Mouse (Mus musculus) forebrain, embryonic 15.5 days (tissue): ENCODE results near the gene Ccdc47. TPM values are rescaled to one million over a fixed set of nuclear protein-coding genes. Genes with fewer than 3 reads are reported as not detected.

Experiments
- ATAC-seq: fragments of 200-750 bp; cut with Nextera tagmentation; replicated peaks from 2 replicates; pipeline ENCODE4 v1.8.0; 2017; ENCODE audit warnings: mild to moderate bottlenecking, moderate TSS enrichment, moderate library complexity
- H3K27ac ChIP-seq: fragments of 300-500 bp; sonication (generic); replicated peaks from 2 replicates; pipeline ENCODE4 v1.5.1; 2015; ENCODE audit warnings: mild to moderate bottlenecking, inconsistent platforms
- H3K27me3 ChIP-seq: fragments of 300-500 bp; sonication (generic); 2 replicates; pipeline ENCODE4 v1.6.1; 2015; ENCODE audit warnings: inconsistent platforms
- H3K36me3 ChIP-seq: fragments of 300-500 bp; sonication (generic); 2 replicates; pipeline ENCODE4 v1.6.1; 2015; ENCODE audit warnings: mild to moderate bottlenecking, inconsistent platforms
- H3K4me1 ChIP-seq: fragments of 300-500 bp; sonication (generic); 2 replicates; pipeline ENCODE4 v1.6.1; 2015; ENCODE audit warnings: inconsistent platforms
- H3K4me2 ChIP-seq: fragments of 300-500 bp; sonication (generic); replicated peaks from 2 replicates; pipeline ENCODE4 v1.6.1; 2015; ENCODE audit warnings: mild to moderate bottlenecking, inconsistent platforms
- H3K4me3 ChIP-seq: fragments of 300-500 bp; sonication (generic); 2 replicates; pipeline ENCODE4 v1.5.1; 2015; ENCODE audit warnings: mild to moderate bottlenecking, inconsistent platforms
- H3K9ac ChIP-seq: fragments of 300-500 bp; sonication (generic); replicated peaks from 2 replicates; pipeline ENCODE4 v1.6.1; 2015; ENCODE audit warnings: mild to moderate bottlenecking, inconsistent platforms
- H3K9me3 ChIP-seq: fragments of 300-500 bp; sonication (generic); 2 replicates; pipeline ENCODE4 v1.6.1; 2016; ENCODE audit warnings: inconsistent platforms
- WGBS: fragments of 180-500 bp; shearing (Covaris S2); methylation state at CpG from one replicate; pipeline ENCODE4 v1.1.7; 2015; ENCODE audit warnings: mixed read lengths; 5-methylcytosine and 5-hydroxymethylcytosine counted together
- polyA plus RNA-seq: library from polyadenylated mRNA; unstranded; fragments of >200 nt; fragmentation: Nextera tagmentation; extraction: Ambion mirVana; gene quantifications from 2 replicates; pipeline ENCODE4 v1.2.1, GENCODE M21; 2015

The Ccdc47 gene
- polyA plus RNA-seq, 1 experiment from 2014 or later, result 97.6 TPM

DNA sequence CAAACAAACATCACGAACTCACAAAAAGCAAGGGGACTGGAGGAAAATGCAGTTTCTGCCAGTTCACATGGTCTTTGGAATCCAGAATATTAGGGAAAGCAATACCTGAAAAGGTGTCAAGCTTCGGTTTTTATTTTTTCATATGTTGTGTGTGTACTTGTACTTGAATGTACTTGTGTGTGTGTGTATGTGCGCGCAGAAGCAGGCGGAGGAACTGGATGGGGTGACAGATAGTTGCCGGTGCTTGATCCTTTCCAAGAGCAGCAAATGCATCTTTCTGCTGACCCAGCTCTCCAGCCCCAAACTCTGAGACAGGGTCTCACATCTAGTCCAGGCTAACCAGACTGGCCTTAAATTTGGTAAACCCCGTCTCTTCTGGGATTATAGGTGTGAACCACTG, 21.3 kb downstream of the Ccdc47 start:
- no peak for ATAC-seq
- Histone ChIP-seq H3K4me1 (peaks cover 13% of the 10 kb centered on the region), H3K4me2 (no peak overlapping the region), H3K9ac (no peak overlapping the region), H3K4me3 (no peak overlapping the region), H3K27me3 (no peaks in the 10 kb centered on the region), H3K9me3 (no peaks in the 10 kb centered on the region), H3K27ac (no peak overlapping the region), H3K36me3 (peaks cover 30% of the 10 kb centered on the region)
- WGBS, result 93% methylated on average over 7 of the region's 7 CpGs

DNA sequence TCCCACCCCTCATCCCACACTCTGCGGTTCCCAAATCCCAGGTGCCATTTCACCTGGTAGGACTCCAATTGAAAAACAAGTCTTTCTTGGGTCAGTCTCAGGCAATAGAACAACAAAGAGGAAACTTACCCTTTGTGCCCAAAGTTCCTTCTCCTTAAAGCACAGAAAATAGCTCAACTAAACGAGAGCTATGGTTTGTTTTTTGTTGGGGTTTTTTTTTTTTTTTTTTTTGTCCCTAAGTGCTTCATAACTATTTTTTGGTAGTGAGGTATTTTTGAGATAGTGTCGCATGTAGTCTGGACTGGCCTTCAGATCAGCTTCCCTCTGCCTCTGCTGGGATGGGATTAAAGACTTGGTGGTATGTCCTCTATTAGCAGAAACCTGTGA, 22.0 kb downstream of the Ccdc47 start:
- no peaks in the 10 kb centered on the region for H3K9me3 ChIP-seq
- H3K4me3 ChIP-seq, result peak overlapping the region; percentile 79
- peaks cover 13% of the 10 kb centered on the region for H3K4me1 ChIP-seq
- H3K4me2 ChIP-seq, result peak overlapping the region; percentile 57
- peak overlapping the region; percentile 89 for H3K27ac ChIP-seq
- no peak for ATAC-seq
- H3K27me3 ChIP-seq, result no peaks in the 10 kb centered on the region
- 45% methylated on average over 3 of the region's 3 CpGs for WGBS
- peak overlapping the region; percentile 66 for H3K9ac ChIP-seq
- peaks cover 28% of the 10 kb centered on the region for H3K36me3 ChIP-seq

DNA sequence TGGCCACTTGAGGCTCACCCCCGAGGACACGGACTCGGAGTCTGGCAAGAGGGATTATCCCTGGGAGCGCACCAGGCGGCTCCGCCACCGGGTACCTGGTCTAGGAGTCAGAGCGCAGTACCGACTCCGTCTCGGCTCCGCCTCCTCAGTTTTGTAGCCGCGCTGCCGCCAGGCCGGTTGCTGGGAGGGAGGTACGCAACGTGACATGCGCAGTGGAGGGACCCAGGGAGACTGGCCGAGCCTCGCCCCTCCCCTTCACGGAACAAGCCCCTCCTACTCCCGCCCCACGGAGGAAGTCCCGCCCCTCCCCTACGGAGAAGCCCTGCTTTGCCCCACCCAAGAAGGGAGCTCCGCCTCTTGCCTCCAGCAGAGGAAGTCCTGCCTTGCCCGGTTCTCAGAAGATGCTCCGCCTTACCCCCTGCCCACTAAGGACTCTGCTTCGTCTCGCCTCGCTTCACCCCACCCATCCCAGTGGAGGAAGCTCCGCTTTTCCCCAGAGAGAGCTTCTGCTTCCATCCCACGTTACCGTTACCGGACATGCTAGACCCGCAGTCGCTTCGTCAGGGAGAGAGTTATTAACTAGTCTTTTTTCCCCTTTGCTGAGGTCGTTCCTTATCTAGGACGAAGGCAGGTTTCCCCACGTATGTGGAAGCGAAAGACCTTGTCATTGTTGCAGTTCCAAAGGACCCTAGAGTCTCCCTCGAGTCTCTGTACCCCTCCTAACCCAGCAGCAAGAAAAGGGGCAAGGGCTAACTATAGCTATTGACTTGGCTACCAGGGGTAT, 22.6 kb downstream of the Ccdc47 start:
- Histone ChIP-seq H3K4me2 (peak overlapping the region; percentile 66), H3K36me3 (peaks cover 23% of the 10 kb centered on the region), H3K4me1 (peaks cover 13% of the 10 kb centered on the region), H3K9me3 (no peaks in the 10 kb centered on the region), H3K27ac (peak overlapping the region; percentile 89), H3K27me3 (no peaks in the 10 kb centered on the region), H3K9ac (peak overlapping the region; percentile 84), H3K4me3 (peak overlapping the region; percentile 79)
- ATAC-seq, result peak; percentile 97
- under 1% methylated on average over 44 of the region's 44 CpGs for WGBS

DNA sequence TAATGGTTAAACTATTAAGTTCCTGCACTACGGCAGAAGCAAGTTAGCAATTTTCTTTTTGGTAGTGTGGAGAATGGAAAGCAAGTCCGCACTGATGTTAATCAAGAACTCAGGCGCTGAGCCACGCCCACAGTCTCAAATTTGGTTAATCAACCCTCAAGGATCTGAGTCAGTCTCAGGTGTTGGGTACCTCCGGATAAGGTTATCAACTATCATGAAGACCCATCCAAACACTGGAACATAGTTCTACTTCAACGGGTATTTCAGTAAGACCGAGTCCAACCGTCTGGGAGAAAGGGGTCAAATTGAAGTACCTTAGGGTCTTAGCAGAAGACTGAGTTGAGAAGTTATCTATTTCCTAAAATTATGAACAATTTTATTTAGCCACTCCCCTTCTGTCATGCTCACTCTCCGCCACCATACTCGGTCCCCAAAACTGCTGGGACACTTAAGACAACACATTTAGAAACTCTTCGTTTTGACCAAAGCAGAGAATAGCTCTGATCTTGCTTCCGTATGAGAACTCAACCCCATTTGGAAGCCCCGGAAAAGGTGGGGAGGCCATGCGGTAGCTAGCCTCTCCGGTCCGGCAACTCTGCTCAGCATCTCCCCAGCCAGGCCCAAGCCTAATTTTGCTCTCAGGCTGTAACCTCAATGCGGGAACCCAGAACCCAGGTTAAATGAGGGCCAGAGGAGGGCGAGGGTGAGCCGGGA, 23.3 kb downstream of the Ccdc47 start:
- ATAC-seq, result peak; percentile 36; the same call in 1 of the 2 replicates
- Histone ChIP-seq H3K4me2 (peak overlapping the region; percentile 66), H3K9ac (peak overlapping the region; percentile 84), H3K27me3 (no peaks in the 10 kb centered on the region), H3K4me1 (peaks cover 13% of the 10 kb centered on the region), H3K36me3 (peaks cover 16% of the 10 kb centered on the region), H3K9me3 (no peaks in the 10 kb centered on the region), H3K27ac (peak overlapping the region; percentile 89), H3K4me3 (peak overlapping the region; percentile 79)
- WGBS, result 9% methylated on average over 19 of the region's 19 CpGs

DNA sequence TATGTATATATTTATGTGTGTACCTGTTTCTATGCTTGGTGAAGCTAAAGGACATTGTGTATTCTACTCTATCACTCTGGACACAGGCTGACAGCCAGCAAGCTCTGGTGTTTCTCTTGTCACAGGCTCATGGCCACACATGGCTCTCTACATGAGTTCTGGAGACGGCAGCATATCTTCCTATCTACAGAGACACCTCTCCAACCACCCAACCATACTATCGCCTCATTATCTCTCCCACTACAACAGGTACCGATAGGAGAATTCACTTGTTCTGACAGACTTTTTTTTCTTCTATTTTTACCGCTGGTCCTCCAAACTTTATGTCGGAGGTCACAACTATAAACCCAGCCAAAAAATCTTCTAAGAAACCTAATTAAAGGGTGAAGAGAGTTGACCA, 23.9 kb downstream of the Ccdc47 start:
- Histone ChIP-seq H3K4me3 (peak overlapping the region; percentile 79), H3K4me1 (peaks cover 13% of the 10 kb centered on the region), H3K27ac (no peak overlapping the region), H3K9ac (no peak overlapping the region), H3K36me3 (peaks cover 10% of the 10 kb centered on the region; the same call in 1 of the 2 replicates), H3K4me2 (peak overlapping the region; percentile 66; the same call in 1 of the 2 replicates), H3K9me3 (no peaks in the 10 kb centered on the region), H3K27me3 (no peaks in the 10 kb centered on the region)
- WGBS, result 89% methylated on average over 5 of the region's 5 CpGs
- ATAC-seq, result no peak

DNA sequence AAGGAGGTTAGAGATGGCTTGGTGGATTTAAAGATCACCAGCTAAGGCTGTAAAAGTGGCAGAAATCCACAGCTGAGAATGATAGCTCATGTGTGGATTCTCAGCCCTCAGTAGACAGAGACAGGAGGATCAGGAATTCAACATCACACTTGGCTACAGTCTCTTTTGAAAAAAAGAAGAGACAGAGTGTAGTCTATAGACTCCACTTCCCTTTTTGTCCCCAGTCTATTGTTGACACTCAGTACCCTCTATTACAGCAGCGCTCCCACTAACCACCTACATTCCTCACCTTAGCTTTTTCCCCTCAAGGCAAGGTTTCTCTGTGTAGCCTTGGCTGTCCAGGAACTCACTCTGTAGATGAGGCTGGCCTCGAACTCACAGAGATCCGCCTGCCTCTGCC, 24.4 kb downstream of the Ccdc47 start:
- H3K9ac ChIP-seq, result no peak overlapping the region
- H3K4me1 ChIP-seq, result peaks cover 13% of the 10 kb centered on the region
- WGBS, result 97% methylated on average over 3 of the region's 3 CpGs
- no peak overlapping the region for H3K4me3 ChIP-seq
- no peak for ATAC-seq
- H3K36me3 ChIP-seq, result peaks cover 5% of the 10 kb centered on the region; the same call in 1 of the 2 replicates
- H3K4me2 ChIP-seq, result no peak overlapping the region
- no peak overlapping the region for H3K27ac ChIP-seq
- H3K9me3 ChIP-seq, result no peaks in the 10 kb centered on the region
- H3K27me3 ChIP-seq, result no peaks in the 10 kb centered on the region

DNA sequence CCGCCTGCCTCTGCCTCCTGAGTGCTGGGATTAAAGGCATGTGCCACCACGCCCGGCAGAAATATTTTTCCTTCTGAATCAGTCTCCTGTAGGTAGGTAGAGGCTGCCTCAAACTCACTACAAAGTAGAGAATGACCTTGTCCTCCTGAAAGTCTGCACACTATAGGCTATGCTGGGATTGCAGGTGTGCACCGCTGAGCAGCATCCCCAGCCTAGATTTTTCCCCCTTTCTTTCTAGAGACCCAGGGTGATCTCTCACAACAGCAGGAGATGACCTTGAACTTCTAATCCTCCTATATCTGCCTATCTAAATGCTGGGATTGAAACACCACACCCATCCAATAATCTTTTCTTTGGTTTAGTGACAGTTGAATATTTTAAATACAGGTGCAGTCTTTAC, 28.8 kb downstream of the Ccdc47 start:
- H3K27me3 ChIP-seq, result no peaks in the 10 kb centered on the region
- 94% methylated on average over 4 of the region's 4 CpGs for WGBS
- no peaks in the 10 kb centered on the region for H3K9me3 ChIP-seq
- H3K4me3 ChIP-seq, result no peak overlapping the region
- no peak overlapping the region for H3K4me2 ChIP-seq
- H3K36me3 ChIP-seq, result peaks cover 15% of the 10 kb centered on the region
- ATAC-seq, result no peak
- no peak overlapping the region for H3K9ac ChIP-seq
- H3K27ac ChIP-seq, result no peak overlapping the region
- H3K4me1 ChIP-seq, result peaks cover 3% of the 10 kb centered on the region

DNA sequence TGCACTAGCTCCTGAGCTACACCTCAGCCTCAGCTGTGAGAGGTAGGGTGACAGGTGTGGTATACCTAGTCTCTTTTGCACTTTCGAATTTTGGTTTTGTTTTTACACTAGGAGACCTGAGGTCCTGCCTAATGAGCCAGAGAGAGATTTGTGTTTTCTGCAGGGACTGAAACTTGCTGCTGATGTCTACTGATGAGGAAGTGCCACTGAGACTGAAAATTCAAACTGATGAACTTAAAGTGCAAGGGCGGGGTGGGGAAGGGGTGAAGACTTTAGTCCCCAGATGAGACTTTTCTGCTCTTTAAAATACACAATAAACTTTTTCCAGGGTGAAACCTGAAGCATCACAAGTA, 35.7 kb downstream of the Ccdc47 start:
- ATAC-seq, result no peak
- no peaks in the 10 kb centered on the region for H3K27me3 ChIP-seq
- H3K4me2 ChIP-seq, result no peak overlapping the region
- no peaks in the 10 kb centered on the region for H3K9me3 ChIP-seq
- 93% methylated on average over 2 of the region's 2 CpGs for WGBS
- H3K9ac ChIP-seq, result no peak overlapping the region
- H3K36me3 ChIP-seq, result peaks cover 14% of the 10 kb centered on the region
- no peak overlapping the region for H3K4me3 ChIP-seq
- no peaks in the 10 kb centered on the region for H3K4me1 ChIP-seq
- H3K27ac ChIP-seq, result no peak overlapping the region

DNA sequence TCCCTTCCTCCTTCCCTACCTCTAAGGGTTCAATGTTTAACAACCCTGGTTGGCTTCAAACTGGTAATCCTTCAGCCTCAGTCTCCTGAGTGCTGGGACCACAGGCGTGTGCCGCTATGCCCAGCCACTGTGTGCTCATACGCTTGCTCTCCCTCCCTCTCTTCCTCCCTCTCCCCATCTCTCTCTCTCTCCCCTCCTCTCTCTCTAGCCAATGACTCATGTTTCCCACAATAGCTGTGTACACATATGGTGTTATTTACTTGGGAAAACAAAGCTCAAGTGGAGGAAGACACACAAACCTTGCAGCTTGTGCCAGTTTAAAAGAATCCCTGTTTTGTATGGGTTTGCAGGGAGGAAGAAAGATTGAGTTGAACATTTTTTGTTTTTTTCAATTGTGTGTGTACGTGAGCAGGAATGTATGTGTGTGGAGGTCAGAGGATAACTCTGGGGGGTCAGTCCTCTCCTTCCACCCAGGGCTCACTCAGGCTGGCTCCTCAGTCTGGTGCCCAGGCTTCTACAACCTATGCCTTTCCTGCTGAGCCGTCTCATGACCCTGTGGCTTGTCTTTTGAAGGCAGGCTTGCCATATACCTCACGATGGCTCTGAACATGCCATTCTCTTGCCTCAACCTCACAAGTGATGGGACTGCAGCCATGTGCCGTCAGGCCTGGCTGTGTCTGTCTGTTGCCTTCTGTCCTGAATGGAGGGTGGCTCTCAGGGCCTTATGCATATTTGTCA, 36.3 kb downstream of the Ccdc47 start:
- ATAC-seq, result no peak
- H3K27me3 ChIP-seq, result no peaks in the 10 kb centered on the region
- WGBS, result 81% methylated on average over 7 of the region's 7 CpGs
- H3K4me3 ChIP-seq, result no peak overlapping the region
- H3K9me3 ChIP-seq, result no peaks in the 10 kb centered on the region
- H3K27ac ChIP-seq, result no peak overlapping the region
- no peaks in the 10 kb centered on the region for H3K4me1 ChIP-seq
- H3K4me2 ChIP-seq, result no peak overlapping the region
- no peak overlapping the region for H3K9ac ChIP-seq
- peaks cover 9% of the 10 kb centered on the region; the same call in 1 of the 2 replicates for H3K36me3 ChIP-seq

DNA sequence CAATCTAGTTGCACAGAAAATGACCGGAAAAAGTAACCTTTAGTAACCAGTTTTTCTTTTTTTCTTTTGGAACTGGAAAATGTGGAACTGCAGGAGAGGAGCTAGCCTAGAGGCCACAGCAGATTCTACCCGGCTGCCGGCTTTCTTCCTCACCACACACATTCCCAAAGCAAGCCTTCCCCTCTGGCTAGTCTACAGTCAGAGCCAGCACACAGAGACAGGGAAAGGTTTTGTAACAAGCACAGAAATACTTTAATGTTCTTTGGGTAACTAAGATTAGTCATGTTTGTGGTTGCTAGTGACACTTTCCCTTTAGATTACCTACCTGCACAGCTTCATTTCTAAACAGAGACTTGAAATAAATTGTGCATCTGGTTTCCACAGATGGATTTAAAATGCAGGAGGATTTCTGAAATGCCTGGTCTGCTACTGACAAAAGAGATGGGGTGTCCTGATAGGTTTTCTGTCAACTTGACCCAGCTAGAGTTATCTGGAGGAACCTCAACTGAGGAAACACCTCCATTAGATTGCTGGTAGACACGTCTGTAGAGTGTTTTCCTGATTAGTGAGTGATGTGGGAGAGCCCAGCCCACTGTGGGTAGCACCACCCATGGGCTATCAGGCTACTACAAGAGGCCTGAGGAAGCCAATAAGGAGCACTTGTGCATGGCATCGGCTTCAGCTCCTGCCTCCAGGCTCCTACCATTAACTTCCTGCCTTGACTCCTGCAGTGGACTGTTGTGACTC, 37.9 kb downstream of the Ccdc47 start:
- no peaks in the 10 kb centered on the region for H3K27me3 ChIP-seq
- no peaks in the 10 kb centered on the region for H3K9me3 ChIP-seq
- H3K36me3 ChIP-seq, result peaks cover under 1% of the 10 kb centered on the region; the same call in 1 of the 2 replicates
- H3K4me2 ChIP-seq, result no peak overlapping the region
- no peak overlapping the region for H3K9ac ChIP-seq
- no peak for ATAC-seq
- no peaks in the 10 kb centered on the region for H3K4me1 ChIP-seq
- H3K27ac ChIP-seq, result no peak overlapping the region
- 90% methylated on average over 5 of the region's 5 CpGs for WGBS
- no peak overlapping the region for H3K4me3 ChIP-seq

DNA sequence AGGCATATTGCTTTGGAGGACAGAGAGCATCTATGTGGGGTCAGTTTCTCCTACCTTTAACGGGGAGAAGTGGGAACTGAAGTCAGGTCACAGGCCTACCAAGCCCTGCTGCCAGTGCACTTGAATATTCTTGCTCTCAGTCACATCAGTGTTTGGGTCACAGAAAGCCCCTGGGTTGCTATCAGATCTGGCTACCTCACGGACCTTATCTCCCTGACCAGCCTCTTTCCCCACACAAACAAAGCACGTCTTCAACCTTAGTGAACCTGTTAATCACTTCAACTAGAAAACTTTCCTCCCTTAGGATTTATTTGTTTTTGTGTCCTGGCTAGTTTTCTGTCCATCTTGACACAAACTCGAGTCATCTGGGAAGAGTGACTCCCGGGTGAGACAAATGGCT, 39.8 kb downstream of the Ccdc47 start:
- Histone ChIP-seq H3K9ac (no peak overlapping the region), H3K27me3 (no peaks in the 10 kb centered on the region), H3K9me3 (no peaks in the 10 kb centered on the region), H3K4me2 (no peak overlapping the region), H3K27ac (no peak overlapping the region), H3K4me3 (no peak overlapping the region), H3K4me1 (no peaks in the 10 kb centered on the region), H3K36me3 (no peaks in the 10 kb centered on the region; the same call in 1 of the 2 replicates)
- 95% methylated on average over 5 of the region's 5 CpGs for WGBS
- no peak for ATAC-seq
